Mouse (Mus musculus): ENCODE data around the gene Arpp21.

- no peak for TF ChIP-seq POLR2A (IDR thresholded peaks at IDR 0.05; ENCODE audit: borderline replicate concordance, low read depth, low read length)
- no peak for TF ChIP-seq CTCF (IDR thresholded peaks at IDR 0.05; ENCODE audit: low read depth, low read length)
These were observed 167.5 kb downstream of the Arpp21 start for GRCm38 (mm10) chr9:112068250-112068649.
